Comparison of ENCODE assay signal across 13 mouse cellular contexts in the genomic region with DNA sequence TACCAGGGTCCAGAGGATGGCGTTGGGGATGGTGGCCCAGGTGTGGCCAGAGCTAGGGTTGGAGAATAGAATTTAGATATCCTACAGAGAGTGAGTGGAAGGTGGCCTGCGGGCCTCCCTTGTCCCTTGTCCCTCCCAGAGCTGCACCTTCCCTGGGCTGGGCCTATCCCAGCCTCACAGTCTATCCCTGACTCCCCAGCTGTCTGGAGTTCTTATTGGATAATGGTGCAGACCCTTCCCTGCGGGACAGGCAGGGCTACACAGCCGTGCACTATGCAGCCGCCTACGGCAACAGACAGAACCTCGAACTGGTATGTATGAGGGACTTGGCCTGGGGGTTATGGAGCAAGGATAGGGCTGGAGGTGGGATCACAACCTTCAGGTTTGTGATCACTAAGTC. TPM values are rescaled to one million over a fixed set of nuclear protein-coding genes. Genes with fewer than 3 reads are reported as not detected.
"Had no signal": no experiment of that assay in that cellular context is flagged by ENCODE, and none has a peak within 500 bp of the region (broad histone marks: within the 10 kb centered on the region; RNA-seq: fewer than 3 reads in every experiment).

No protein-coding gene starts in this region.

- H3K4me2 ChIP-seq: liver, embryonic 13.5 days; neural tube, embryonic 13.5 days had no signal

- H3K9ac ChIP-seq: liver, embryonic 13.5 days; liver, postnatal 0 days; neural tube, embryonic 13.5 days had no signal

- H3K27me3 ChIP-seq: liver, embryonic 13.5 days; neural tube, embryonic 13.5 days had no signal

- H3K4me3 ChIP-seq: left cerebral cortex, adult 2 months; liver, embryonic 13.5 days; neural tube, embryonic 13.5 days had no signal

- H3K9me3 ChIP-seq: liver, embryonic 13.5 days; neural tube, embryonic 13.5 days had no signal

- H3K27ac ChIP-seq: left cerebral cortex, adult 2 months; liver, embryonic 13.5 days; neural tube, embryonic 13.5 days had no signal

- H3K4me1 ChIP-seq: neural tube, embryonic 13.5 days had no signal

- DNase-seq: kidney, adult 18-20 months; kidney, postnatal 25 days; liver; liver, embryonic 13.5 days; liver, postnatal 0 days; lung, postnatal 36 days; midbrain, embryonic 14.5 days; right cerebral cortex, adult 18-20 months; right cerebral cortex, postnatal 25 days; thymus, postnatal 14 days had no signal

- ATAC-seq: liver, postnatal 0 days; lung, postnatal 0 days had no signal

RNA-seq across cellular contexts. Expression of a gene that starts 15.1 kb away (rescaled TPM):
- polyA plus RNA-seq: lung, postnatal 0 days; midbrain, embryonic 14.5 days; neural tube, embryonic 13.5 days had no signal
